Mouse (Mus musculus): ENCODE measurements around the gene Iqcf6.

- TF ChIP-seq CTCF (IDR thresholded peaks at IDR 0.05; ENCODE audit: low read depth): no peak
- no peak for TF ChIP-seq EP300 (IDR thresholded peaks at IDR 0.05; ENCODE audit: low read depth)
These were observed 11.8 kb downstream of the Iqcf6 start for GRCm38 (mm10) chr9:106638154-106638553.
